23 mouse cellular contexts compared by ENCODE assay signal in genomic region chr4:42921536-42921935, GRCm38 (mm10). TPM values are rescaled to one million over a fixed set of nuclear protein-coding genes. Genes with fewer than 3 reads are reported as not detected.
DNase-seq lines count a peak whose midpoint lies in the region; ATAC-seq lines count a peak whose summit lies in the region.
"Had no signal": no experiment of that assay in that cellular context is flagged by ENCODE, and none has a peak within 500 bp of the region (broad histone marks: within the 10 kb centered on the region; RNA-seq: fewer than 3 reads in every experiment).

No protein-coding gene starts in this region.

- ATAC-seq in frontal cortex, adult (ENCODE audit: low TSS enrichment), result peak; percentile 69
- ATAC-seq in megakaryocyte progenitor cell, adult 5-6 weeks (replicated peaks; ENCODE audit: poor library complexity), result no peak
- ATAC-seq: forebrain, embryonic 14.5 days; liver, postnatal 0 days; lung, postnatal 0 days had no signal

- no peak for DNase-seq in frontal cortex, postnatal 14 days (ENCODE audit: low spot score in 2 of 2)
- DNase-seq in layer of hippocampus, adult 9-11 months, result peak; percentile 40
- DNase-seq in layer of hippocampus, postnatal 36 days, result no peak
- DNase-seq in right cerebral cortex, postnatal 10 days (ENCODE audit: low spot score in 2 of 2), result peak; percentile 60 to 83
- no peak for DNase-seq in right cerebral cortex, postnatal 4 days
- no peak for DNase-seq in lung, postnatal 25 days (ENCODE audit: low spot score)
- DNase-seq: adrenal gland, postnatal 10 days; cerebellum, adult 8-10 months; cerebellum, postnatal 36 days; gastrocnemius, postnatal 36 days; kidney, adult 11 months; liver, postnatal 0 days; thymus, postnatal 25 days had no signal

RNA-seq across cellular contexts. Expression of gene Phf24, which starts 5.1 kb away (rescaled TPM):
- total RNA-seq in layer of hippocampus, postnatal 36 days (2021), result 100 to 1,000 TPM; 148 to 149 TPM
- total RNA-seq in megakaryocyte progenitor cell, adult 5-6 weeks (2015), result 0.30 and 0.46 TPM in 2 replicates
- total RNA-seq in megakaryocyte progenitor cell, adult 5-6 weeks (2017), result 0.03 and 0.79 TPM in 2 replicates
- total RNA-seq: hematopoietic stem cell, adult 5-6 weeks; monocyte, adult 5-6 weeks had no signal

RNA-seq across cellular contexts. Expression of gene Dnajb5, which starts 28.1 kb away (rescaled TPM):
- total RNA-seq in layer of hippocampus, postnatal 36 days (2021), result 100 to 1,000 TPM; 203 to 221 TPM
- 2.2 and 4.5 TPM in 2 replicates for total RNA-seq in megakaryocyte progenitor cell, adult 5-6 weeks (2015)
- total RNA-seq in megakaryocyte progenitor cell, adult 5-6 weeks (2017), result 0.98 and 1.1 TPM in 2 replicates

RNA-seq across cellular contexts. Expression of gene Fam205c, which starts 47.5 kb away (rescaled TPM):
- total RNA-seq in layer of hippocampus, postnatal 36 days (2021), result under 1 TPM; 0.27 to 0.30 TPM
- not detected in 2 replicates for total RNA-seq in megakaryocyte progenitor cell, adult 5-6 weeks (2015)
- total RNA-seq in megakaryocyte progenitor cell, adult 5-6 weeks (2017), result not detected in 2 replicates
- total RNA-seq: adrenal gland, postnatal 10 days; hematopoietic stem cell, adult 5-6 weeks; hindbrain, postnatal 0 days; monocyte, adult 5-6 weeks had no signal

RNA-seq across cellular contexts. Expression of gene 1700022I11Rik, which starts 47.9 kb away (rescaled TPM):
- total RNA-seq in layer of hippocampus, postnatal 36 days (2021), result not detected
- total RNA-seq in megakaryocyte progenitor cell, adult 5-6 weeks (2015), result not detected in 2 replicates
- 0.37 and 0.41 TPM in 2 replicates for total RNA-seq in megakaryocyte progenitor cell, adult 5-6 weeks (2017)
- total RNA-seq: adrenal gland, postnatal 10 days; gastrocnemius, adult 18-20 months; gastrocnemius, postnatal 36 days; heart, adult 8-10 months; hematopoietic stem cell, adult 5-6 weeks; hindbrain, postnatal 0 days; layer of hippocampus, postnatal 25 days; monocyte, adult 5-6 weeks had no signal

Comparison
In these comparisons a context has a peak if more than half of its experiments do, and no peak if none do; other contexts are left out.
1. DNase-seq: peak in layer of hippocampus, adult 9-11 months (single experiment) and right cerebral cortex, postnatal 10 days (2 of 2); none in frontal cortex, postnatal 14 days (0 of 2), layer of hippocampus, postnatal 36 days (0 of 2), right cerebral cortex, postnatal 4 days (single experiment) and lung, postnatal 25 days (single experiment).
2. RNA of gene Phf24, which starts 5.1 kb away (total RNA-seq): 148 to 149 TPM in layer of hippocampus, postnatal 36 days; 0.03 to 0.79 TPM in megakaryocyte progenitor cell, adult 5-6 weeks; every median in the first group is over 10 times any median in the second.
3. RNA of gene Dnajb5, which starts 28.1 kb away (total RNA-seq): 203 to 221 TPM in layer of hippocampus, postnatal 36 days; 0.98 to 4.5 TPM in megakaryocyte progenitor cell, adult 5-6 weeks; every median in the first group is over 10 times any median in the second.